Mouse (Mus musculus) gastrocnemius, adult 8-10 months (tissue): Measurements from ENCODE around the gene Rapgef4. TPM values are rescaled to one million over a fixed set of nuclear protein-coding genes. Genes with fewer than 3 reads are reported as not detected.

Experiments used
- DNase-seq, 2 experiments: peaks; one replicate each; pipeline ENCODE4 v3.0.0; 2022; ENCODE audit warnings: low spot score in 2 of 2
- total RNA-seq, 4 experiments: library from RNA; stranded (reverse); gene quantifications; 2 replicates each; pipeline ENCODE4 v1.2.4; 2022

The Rapgef4 gene
- total RNA-seq, 4 experiments from 2014 or later: 0.74 to 2.7 (median 2.0) TPM

DNA sequence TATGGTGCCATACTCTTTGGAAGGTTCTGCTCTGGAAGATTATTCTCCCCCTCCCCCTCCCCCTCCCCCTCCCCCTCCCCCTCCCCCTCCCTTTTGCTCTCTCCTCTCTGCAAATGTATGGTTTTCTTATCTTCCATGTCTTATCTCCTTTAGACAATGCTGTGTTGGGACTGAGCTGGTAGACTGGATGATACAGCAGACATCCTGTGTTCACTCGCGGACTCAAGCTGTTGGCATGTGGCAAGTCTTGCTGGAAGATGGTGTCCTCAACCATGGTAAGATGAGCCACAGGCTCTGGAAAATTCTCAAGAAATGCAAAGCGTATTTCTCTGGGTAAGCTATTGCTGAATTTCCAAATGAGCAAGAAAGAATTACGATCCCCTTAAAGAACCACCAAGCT is 197.0 kb downstream of the Rapgef4 start:
- DNase-seq: no peak

DNA sequence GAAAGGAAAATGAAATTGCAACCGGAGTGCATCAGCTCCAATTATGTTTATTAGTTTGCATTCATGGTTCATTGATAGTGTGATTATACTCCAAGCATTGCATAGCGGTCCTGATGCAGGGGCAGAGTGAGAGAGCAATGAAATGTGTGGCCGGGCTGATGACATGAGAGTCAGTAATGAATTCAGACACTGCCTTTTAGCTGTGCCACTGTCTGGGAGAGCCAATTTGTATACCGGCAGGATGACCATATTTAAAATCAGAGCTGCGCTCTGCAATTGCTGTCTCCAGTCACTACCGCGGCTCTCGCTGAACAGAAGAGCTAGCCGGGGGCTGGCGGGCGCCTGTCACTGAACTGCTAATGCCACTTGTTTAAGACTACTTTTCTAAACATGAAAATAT is 197.5 kb downstream of the Rapgef4 start:
- no peak for DNase-seq

DNA sequence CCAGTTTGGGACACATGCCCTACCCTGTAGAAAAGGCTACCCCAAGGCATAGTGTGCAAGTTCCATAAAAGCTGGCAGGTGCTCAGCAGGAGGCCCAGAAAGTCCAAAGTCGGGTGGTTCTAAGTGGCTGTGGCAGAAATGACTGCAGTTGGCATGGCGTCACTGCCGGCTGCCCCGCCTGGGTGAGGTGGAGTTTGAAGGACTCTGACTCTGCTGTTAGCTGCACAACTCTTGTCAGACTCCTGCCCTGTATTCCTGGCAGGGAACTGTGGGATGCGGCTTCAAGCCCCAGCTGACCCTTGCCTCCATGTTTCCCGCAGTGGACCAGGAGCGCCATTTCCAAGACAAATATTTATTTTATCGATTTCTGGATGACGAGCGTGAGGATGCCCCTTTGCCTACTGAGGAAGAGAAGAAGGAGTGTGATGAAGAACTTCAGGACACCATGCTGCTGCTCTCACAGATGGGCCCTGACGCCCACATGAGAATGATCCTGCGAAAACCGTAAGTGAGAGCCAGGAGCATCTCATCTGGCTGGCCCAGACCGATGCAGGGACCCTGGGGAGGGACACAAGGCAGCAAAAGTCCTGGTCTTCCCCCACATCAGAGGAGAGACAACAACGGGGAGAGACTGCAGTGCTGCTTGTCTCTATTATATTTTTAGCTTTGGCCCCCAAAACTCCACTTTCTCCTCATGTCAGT is 198.7 kb downstream of the Rapgef4 start:
- no peak for DNase-seq

DNA sequence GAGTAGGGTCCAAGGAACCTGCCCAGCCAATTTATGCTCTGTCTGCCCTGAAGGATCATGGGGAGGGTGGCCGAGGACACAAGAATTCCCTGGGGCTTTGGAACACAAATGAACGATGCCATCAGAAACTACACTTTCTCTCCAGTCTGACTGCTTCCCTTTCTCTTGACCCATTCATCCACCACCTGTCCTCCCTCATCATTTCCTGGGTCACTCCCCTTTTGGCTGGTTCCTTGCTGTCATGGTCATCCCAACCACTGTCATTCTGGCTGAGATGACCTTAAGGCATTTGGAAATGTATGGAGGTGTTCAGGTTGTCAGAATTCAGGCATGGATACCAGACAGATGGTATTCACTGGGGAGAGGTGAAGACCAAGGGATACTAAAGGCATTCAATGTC is 200.4 kb downstream of the Rapgef4 start:
- no peak for DNase-seq

DNA sequence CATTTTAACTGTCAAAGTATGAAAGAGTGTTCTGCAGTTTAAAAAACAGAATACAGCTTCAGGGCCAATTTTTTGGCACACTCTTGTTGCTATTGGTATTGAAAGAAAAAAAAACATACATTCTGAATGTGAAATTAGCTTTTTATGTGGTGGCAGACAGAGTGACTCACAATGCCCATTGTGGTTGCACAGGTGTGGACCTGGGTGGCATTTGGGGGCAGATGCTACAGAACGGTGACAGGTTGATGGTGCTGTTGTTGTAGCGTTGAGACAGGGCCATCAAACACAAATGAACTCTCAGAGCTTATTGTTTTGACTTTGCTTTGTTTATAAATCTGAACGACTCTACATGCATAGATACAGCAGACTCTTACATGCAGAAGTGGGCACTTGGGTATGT is 202.7 kb downstream of the Rapgef4 start:
- no peak for DNase-seq

DNA sequence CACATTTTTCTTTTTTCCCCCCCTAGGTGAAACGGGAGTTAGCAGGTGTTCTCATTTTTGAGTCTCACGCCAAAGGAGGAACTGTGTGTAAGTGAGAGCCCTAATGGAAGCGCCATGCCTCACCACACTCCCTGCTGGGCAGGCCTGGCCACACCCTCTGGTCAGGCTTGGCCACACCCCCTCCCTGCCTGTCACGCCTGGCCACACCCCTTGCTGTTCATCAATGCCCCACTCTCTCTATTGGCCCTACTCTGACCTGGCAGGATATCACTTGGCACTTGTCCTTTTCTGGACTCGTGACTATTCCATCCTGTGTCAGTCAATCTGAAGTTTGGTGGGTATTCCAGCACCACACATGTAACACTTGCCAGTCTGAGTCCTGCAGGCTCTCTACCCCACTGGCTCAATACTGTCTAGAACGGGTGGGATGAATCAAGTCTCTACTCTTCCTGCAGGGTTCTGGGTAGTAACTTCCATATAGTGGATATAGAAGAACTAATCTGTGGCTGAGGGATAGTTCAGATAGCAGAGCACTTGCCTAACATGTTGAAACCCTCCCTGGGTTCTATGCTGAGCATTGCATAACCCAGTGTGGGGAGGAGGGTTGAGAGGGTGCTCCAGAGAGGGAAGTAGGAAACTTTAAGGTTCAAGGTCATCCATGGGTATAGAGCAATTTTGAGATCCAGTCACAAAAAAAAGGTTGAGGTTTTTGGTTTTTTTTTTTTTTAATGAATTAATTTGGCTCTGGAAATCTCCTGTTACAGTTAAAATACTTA is 215.3 kb downstream of the Rapgef4 start:
- DNase-seq: no peak

DNA sequence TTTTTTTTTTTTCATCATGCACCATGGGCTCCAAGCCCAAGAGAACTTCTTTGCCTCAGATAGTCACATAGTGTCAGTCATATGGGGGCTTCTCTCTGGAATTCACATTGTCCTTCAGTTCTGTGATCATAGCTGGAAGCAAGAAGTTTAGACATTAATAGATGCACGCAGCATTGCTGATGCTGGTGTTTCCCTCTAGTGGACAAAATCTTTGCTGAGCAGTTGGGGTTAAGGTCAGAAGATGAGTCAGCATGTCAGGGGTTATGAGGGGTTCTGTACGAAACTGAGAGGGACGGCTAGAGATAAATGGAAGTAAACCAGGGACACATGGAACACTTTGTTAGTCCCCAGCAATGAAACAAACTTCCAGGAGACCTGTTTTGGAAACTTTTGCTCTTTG is 216.0 kb downstream of the Rapgef4 start:
- no peak for DNase-seq

DNA sequence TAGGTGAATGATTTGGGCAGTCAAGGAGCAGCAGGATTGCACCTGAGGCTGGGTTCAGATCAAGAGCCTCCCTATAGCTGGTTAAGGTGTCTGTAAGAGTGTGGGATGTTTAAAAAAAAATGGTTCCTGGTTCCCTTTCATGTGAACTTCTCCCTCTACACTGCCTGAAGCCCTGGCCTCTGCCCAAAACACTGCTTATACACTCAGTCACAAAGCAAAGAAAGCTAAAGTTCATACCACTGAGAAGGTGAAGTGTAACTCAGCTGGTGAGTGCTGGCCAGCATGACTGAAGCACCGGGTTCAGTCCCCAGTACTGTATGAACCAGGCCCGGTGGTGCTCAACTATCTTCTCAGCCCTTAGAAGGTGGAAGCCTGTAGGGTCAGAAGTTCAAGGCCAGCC is 218.4 kb downstream of the Rapgef4 start:
- no peak for DNase-seq

DNA sequence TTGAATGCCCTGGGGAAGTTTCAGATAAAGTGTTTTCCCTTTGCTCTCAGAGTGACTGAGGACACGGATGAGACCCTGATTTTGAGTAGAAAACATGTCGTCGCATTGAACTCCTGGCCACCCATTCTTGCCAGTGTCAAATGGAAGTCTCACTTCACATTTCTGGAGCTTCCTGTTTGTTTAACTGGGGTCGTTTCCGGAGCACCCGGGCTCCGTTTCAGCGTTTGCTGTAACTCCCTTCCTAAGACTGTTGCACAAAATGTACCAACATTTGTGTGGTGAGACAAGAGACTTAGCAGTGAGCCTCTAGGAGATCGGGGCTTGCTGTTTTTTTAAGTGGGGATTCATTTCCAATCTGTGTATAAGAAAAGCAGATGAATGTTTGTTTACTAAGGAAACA is 220.5 kb downstream of the Rapgef4 start:
- DNase-seq: no peak

DNA sequence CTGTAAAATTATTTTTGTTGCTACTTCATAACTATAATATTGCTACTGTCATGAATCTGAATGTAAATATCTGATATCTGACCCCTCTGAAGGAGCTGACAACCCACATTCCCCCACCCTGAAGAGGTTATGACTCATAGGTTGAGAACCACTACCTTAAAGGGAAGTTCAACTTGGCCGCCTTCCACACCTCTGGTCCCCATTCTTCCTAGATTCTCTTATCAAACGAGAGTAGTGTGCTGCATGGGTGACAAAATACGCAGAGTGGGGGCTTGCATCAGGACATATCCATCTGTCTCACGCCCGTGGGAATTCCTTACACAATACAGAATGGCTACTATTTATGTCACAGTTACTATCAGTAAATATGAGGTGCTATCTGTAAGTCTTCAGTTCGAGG is 221.2 kb downstream of the Rapgef4 start:
- DNase-seq: no peak

DNA sequence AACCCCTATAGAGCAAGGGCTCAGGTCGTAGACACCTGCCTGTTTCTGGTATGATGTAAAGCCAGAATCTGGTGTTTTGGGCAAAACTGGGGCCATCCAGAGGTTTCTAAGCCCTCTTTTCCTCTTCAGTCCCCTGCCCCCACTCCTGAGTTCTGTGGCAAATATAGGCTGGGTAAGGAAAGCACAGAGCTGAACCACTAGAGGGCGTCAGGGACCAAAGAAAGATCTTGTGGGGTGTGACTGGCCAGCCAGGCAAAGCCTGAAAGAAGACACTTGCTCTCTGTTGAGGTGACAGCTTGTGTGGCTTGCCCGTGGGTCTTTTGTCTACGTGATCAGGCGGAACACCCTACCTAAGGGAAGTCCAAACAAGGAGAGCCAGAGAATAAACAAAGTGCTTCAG is 222.6 kb downstream of the Rapgef4 start:
- DNase-seq: peak; percentile 48 to 67

DNA sequence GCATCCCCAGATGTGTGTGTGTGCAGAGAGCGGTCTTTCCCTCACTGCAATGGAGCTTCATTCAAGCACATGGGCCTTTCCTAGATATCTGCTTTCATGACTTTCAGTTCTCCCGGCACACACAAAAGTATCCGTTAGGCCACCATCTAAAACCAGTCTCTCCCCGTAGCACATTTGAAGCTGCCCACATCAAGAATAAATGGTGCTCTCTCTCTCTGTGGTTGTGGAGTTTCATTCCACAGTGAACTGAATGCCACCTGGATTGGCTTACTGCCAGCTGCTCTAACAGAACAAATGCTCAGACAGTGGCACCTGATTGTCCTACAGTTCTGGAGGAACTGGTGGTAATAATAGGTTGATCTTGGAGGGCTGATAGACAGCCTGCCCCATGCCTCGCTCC is 224.8 kb downstream of the Rapgef4 start:
- no peak for DNase-seq

DNA sequence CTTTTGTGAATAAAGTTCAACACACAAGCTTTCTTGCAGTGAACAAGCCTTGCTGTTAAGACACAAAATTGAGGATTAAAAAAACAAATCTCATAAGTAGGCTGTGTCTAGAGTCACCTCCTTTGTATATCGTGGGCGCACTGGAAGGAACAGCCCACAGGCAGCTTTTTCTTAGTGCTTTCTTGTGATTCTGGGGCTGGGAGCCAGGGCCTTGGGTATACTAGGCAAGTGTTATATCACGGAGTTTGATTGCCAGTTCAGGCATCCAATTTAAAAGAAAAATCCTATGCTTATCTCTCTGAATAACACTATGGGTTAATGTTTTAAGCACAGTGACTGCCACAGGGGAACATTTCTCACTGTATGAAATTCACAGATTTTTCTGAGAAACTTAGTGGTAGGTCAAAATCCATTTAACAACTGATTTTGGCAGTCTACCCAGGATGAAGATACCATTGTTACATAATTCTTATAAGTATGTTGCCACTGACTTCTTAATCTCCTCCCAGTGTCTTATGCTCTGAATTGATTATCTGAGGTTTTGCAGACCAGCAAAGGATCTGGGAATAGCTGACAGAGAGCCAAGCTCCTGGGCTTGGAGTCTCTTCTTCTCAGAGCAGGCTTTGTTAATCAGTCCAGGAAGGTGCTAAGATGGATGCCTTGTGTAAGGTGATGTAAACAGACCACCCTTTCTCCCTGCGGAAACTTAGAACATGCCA is 225.6 kb downstream of the Rapgef4 start:
- no peak for DNase-seq

DNA sequence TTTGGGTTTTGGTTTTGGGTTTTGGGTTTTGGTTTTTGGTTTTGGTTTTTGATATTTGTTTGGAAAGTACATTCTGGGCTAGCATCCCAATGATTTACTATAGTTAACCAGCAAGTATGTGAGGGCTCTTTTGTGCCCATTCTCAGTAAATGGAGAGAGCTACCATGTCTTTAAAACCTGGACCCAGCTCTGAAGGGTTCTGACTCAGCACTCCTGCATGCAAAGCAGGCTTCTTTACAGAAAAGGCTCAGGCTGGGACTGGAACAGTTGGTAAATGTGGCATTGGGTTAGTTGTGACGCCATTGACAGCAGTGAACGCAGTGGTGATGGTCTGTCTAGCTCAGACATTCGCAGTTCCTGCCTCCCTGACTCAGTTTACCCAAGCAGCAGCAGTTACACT is 236.3 kb downstream of the Rapgef4 start:
- DNase-seq: no peak

DNA sequence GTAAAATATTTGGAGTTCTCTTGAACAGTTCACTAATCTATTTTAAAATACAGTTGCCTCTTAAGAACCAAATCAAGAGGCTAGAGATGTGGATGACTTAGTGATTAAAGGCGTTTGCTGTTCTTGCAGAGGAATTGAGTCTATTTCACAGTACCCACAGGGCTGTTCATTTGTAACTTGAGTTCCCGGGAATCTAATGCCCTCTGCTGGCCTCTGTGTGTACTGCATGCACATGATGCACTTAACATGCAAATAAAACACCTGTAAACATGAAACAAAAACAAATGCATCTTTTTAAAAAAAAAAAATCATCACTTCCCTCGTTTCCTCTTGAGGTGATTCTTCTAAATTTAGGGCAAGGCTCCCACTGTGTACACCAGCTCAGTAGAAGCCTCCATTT is 238.9 kb downstream of the Rapgef4 start:
- DNase-seq: peak in 1 of 2 experiments; percentile 25

DNA sequence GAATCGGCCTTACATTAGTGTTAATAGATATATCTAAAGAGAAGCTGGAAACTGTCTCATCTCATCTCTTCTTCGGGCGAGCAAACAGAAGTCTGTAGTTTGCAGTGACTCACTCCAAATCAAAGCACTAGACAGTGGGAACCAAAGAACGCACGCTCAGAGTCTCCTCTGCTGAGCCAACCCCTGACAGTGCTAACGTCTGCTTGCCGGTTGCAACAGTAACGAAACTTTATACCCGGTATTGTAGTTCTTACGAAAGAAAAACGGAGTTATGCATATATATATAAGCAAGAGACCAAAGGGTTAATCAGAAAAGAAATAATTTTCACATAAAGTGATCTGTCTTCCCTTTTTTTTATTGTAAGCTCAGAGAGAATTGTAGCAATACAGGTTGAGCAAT is 240.2 kb downstream of the Rapgef4 start:
- no peak for DNase-seq

DNA sequence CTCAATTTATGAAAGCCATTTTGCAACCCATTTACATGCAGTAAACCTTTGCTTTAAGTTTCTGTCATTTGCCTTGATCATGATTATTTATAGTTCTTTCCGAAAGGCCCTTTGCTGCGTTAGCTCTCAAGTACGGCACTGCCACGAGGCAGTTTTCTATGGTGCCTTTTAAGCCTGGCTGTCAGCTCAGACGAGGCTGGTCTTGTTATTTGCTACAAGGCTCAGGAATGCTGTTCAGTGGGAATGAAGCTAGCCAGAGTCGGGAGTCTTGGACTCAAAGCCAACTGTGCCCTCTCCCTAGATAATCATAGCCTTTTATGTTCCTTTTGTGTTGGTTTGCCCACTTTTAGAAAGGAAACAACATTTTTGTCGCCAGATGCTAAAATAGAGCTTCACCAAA is 240.7 kb downstream of the Rapgef4 start:
- no peak for DNase-seq

DNA sequence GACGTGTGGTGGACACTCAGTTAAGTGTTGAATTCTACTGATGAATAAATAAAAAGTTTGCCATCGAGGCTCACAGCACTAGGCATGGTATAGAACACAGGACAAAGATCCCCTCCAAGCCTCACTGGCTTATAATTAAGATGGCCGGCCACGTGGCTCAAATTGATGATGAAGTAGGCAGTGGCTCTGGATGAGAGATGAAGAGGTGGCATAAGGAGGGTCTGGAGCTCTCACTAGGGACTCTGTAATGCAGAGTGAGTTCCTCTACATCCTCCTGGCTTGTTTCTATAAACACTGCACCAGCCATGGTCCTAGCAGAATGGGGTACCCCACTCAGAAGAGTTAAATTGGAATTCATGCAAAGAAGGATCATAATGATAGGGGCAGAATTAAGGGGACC is 241.2 kb downstream of the Rapgef4 start:
- no peak for DNase-seq

DNA sequence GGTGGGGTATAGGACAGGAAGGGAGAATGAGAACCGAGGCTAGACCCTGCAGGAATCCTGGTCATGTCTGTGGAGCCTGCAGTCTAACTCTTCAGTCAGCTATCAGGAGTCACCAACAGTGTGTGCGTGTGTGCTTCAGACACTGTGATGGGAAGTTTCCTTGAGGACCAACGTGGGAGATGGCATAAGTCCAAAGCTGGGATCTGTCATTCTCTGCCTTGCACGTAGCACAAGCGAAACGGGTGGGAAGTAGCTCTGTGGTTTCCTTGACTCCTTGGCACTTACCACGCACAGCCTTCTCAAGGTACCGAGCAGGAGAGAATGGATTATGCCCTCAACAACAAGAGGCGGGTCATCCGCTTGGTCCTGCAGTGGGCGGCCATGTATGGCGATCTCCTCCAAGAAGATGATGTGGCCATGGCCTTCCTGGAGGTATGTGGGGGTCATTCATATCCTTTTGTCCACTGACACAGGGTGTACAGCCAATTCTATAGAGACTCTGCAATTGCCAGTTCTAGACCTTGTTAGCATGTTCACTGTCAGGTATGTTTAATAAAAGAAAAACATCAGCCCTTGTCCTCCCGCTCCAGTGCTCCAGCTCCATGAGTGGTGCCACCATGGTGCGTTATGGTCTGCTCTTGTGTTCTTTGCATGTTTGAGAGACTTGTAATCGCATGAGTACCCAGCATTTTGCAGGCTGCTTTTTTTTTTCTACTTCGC is 241.9 kb downstream of the Rapgef4 start:
- DNase-seq: no peak

DNA sequence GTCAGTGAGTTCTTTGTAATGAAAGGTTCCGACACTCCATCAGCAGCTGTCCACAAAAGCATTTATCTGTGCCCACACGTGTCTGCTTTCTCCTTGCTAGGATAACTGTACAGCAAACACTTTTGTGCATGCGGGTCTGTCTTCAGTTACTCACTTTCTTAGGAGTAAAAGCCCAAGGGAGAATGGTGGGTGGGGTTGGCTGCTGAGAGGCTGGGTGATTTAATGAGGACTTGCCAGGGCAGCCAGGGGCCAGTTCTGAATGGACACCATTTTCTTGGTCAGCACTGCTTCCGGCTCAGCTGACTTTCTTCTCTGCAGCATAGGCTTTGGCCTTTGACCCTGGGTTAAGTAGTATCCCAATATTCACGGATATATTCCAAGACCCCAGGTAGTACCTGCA is 242.4 kb downstream of the Rapgef4 start:
- no peak for DNase-seq

DNA sequence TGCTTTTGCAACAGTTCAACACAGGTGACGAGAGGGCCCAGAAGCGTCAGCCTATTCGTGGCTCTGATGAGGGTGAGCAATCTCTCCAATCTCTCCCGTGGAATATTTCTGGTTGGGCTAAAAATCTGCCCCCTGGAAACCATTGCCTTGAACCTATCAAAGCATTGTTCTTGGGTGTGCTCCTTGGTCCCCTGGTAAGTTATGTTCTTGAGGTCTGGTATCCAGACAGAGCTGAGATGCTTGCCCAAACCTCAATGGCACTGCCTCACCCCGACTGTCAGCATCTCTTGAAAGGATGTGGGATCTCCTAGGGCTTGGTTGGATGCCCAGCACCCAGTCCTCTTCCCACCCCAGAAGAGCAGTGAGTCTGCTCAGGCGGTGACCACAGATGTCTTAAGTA is 245.0 kb downstream of the Rapgef4 start:
- no peak for DNase-seq

DNA sequence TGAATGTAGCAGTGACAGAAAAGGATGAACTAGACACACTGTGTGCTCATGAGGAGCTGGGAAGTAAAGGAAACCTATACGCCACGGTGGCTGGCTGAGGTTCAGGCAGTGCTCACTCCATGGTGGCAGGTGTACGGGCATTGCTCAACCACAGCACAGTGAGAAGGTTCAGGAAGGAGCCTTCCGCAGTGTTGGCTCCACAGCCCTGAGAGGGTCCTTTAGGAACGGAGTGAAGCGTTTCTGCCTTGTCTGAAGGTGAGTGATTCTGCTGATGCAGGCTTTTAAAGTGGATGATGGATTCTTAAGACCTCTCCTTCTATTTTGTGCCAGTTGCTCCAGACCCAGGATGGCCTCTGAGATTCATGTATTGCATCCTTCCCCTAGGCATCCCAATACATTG is 246.4 kb downstream of the Rapgef4 start:
- no peak for DNase-seq
